Mouse (Mus musculus): ENCODE results near the gene Ykt6. TPM values are rescaled to one million over a fixed set of nuclear protein-coding genes. Genes with fewer than 3 reads are reported as not detected.

The Ykt6 gene
- polyA plus RNA-seq, 1 experiment from 2014 or later, result 23.2 TPM

DNA sequence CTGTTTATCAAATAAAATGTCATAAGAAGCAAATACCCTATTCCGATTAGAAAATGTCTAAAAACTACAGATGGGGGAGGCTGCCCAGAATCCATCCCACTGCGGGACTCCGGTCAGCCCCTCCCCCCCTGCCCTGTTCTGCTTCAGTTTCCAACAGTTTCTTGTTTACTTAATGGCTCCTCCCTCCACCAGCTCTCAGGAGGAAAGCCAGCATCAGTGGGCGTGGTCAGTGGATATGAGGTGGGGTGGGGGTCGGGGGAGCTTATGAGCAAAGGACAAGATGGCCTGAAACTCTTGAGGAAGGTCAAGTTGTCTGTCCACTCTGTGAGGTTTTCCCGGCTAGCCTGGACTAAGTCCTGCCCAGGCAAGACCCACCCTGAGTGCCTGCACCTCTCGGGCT lies 17.7 kb downstream of the Ykt6 start:
- H3K4me2 ChIP-seq (replicated peaks; ENCODE audit: low read depth, low read length), result 0 out of 2 replicates have a peak overlapping the region, but pooled peaks have one; percentile 3
- 28% methylated on average over 7 of the region's 7 CpGs for WGBS
- no peaks in the 10 kb centered on the region for H3K27me3 ChIP-seq (ENCODE audit: control insufficient read depth, insufficient read depth, low read length)
- no peak overlapping the region for H3K4me3 ChIP-seq (ENCODE audit: low read depth, low read length)
- H3K9ac ChIP-seq (replicated peaks; ENCODE audit: low read depth, low read length), result no peak overlapping the region
- peaks cover 4% of the 10 kb centered on the region; the same call in 1 of the 2 replicates for H3K36me3 ChIP-seq (ENCODE audit: control insufficient read depth, insufficient read depth, low read length)
- H3K4me1 ChIP-seq (ENCODE audit: control insufficient read depth, insufficient read depth, low read length), result peaks cover 7% of the 10 kb centered on the region; the same call in 1 of the 2 replicates
- peak; percentile 49; the same call in 1 of the 2 replicates for ATAC-seq (ENCODE audit: insufficient number of reproducible peaks, insufficient read depth, low FRiP score, low read depth)
- H3K9me3 ChIP-seq (ENCODE audit: control insufficient read depth, low read depth, low read length), result no peaks in the 10 kb centered on the region
- H3K27ac ChIP-seq (ENCODE audit: low read length), result no peak overlapping the region

DNA sequence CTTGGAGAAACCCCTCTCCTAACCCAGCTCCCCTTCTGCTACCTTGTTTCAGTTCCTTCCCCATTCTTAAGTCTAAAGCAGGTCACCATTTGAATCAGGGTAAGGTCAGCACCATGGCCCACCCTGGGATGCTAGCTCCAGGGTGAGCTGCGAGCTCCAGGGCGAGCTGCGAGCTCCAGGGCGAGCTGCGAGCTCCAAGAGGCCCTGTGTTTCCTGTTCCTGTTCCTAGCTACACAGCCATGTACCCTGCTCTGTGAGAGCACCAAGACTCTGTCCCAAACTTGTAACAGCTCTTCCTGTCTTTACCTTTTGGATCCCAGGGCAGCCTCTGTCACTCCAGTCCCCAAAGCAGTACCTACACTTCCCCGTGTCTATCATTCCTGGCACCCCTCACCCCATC lies 18.6 kb downstream of the Ykt6 start:
- no peak overlapping the region for H3K4me2 ChIP-seq (replicated peaks; ENCODE audit: low read depth, low read length)

DNA sequence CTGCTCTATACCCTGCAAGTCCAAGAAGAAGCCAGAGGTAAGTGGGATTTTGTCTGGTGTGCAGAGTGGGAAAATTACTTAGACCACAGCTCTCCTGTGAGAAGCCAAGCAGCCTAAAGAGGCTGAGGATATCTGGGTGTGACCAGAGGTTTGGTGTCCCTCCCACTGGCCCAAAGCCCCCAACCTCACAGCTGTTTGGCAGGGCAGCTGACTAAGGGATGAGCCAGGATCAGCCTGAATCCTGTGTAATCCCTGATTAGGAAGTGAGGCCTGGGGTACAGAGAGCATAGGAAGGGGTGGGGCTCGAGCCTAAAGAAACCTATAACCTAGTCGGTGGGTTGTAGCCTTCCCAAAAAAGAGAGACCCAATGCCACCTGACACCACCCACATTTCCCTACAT lies 19.6 kb downstream of the Ykt6 start:
- H3K36me3 ChIP-seq (ENCODE audit: control insufficient read depth, insufficient read depth, low read length), result no peaks in the 10 kb centered on the region
- ATAC-seq (ENCODE audit: insufficient number of reproducible peaks, insufficient read depth, low FRiP score, low read depth), result no peak
- H3K4me3 ChIP-seq (ENCODE audit: low read depth, low read length), result no peak overlapping the region
- WGBS, result 72% methylated on average over 2 of the region's 2 CpGs
- H3K27ac ChIP-seq (ENCODE audit: low read length), result no peak overlapping the region
- H3K9me3 ChIP-seq (ENCODE audit: control insufficient read depth, low read depth, low read length), result no peaks in the 10 kb centered on the region
- peaks cover 7% of the 10 kb centered on the region; the same call in 1 of the 2 replicates for H3K4me1 ChIP-seq (ENCODE audit: control insufficient read depth, insufficient read depth, low read length)
- H3K4me2 ChIP-seq (replicated peaks; ENCODE audit: low read depth, low read length), result no peak overlapping the region
- H3K27me3 ChIP-seq (ENCODE audit: control insufficient read depth, insufficient read depth, low read length), result no peaks in the 10 kb centered on the region
- no peak overlapping the region for H3K9ac ChIP-seq (replicated peaks; ENCODE audit: low read depth, low read length)

More for the DNA sequence above, 18.6 kb downstream of the Ykt6 start:
- no peaks in the 10 kb centered on the region for H3K27me3 ChIP-seq (ENCODE audit: control insufficient read depth, insufficient read depth, low read length)
- no peaks in the 10 kb centered on the region for H3K9me3 ChIP-seq (ENCODE audit: control insufficient read depth, low read depth, low read length)
- H3K4me1 ChIP-seq (ENCODE audit: control insufficient read depth, insufficient read depth, low read length), result peaks cover 7% of the 10 kb centered on the region; the same call in 1 of the 2 replicates
- no peak overlapping the region for H3K9ac ChIP-seq (replicated peaks; ENCODE audit: low read depth, low read length)
- ATAC-seq (ENCODE audit: insufficient number of reproducible peaks, insufficient read depth, low FRiP score, low read depth), result no peak
- H3K36me3 ChIP-seq (ENCODE audit: control insufficient read depth, insufficient read depth, low read length), result no peaks in the 10 kb centered on the region
- no peak overlapping the region for H3K4me3 ChIP-seq (ENCODE audit: low read depth, low read length)
- H3K27ac ChIP-seq (ENCODE audit: low read length), result no peak overlapping the region
- 84% methylated on average over 6 of the region's 6 CpGs for WGBS

DNA sequence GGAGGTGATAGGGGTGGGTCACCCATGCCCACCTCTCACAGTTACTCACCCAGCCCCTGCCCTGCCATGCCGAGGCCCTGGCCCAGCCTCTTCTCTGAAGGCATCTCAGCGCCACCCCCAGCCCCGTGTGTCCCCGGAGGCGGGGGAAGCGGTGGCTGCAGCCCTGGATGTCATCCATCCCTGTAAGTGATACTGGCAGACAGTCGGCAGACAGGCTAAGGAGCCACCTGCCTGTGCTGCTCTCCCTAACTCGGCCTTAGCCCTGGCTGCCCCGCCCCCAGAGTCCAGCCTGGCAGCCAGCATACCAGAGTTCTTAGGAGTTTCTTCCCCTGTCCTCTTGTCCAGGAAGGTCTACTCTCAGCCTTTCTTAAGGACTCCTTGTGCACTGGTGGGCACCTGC lies 20.6 kb downstream of the Ykt6 start:
- no peak overlapping the region for H3K4me3 ChIP-seq (ENCODE audit: low read depth, low read length)
- no peaks in the 10 kb centered on the region for H3K27me3 ChIP-seq (ENCODE audit: control insufficient read depth, insufficient read depth, low read length)
- H3K4me1 ChIP-seq (ENCODE audit: control insufficient read depth, insufficient read depth, low read length), result peaks cover 7% of the 10 kb centered on the region; the same call in 1 of the 2 replicates
- no peaks in the 10 kb centered on the region for H3K9me3 ChIP-seq (ENCODE audit: control insufficient read depth, low read depth, low read length)
- no peak overlapping the region for H3K9ac ChIP-seq (replicated peaks; ENCODE audit: low read depth, low read length)
- 15% methylated on average over 9 of the region's 9 CpGs for WGBS
- H3K4me2 ChIP-seq (replicated peaks; ENCODE audit: low read depth, low read length), result no peak overlapping the region
- no peaks in the 10 kb centered on the region for H3K36me3 ChIP-seq (ENCODE audit: control insufficient read depth, insufficient read depth, low read length)
- H3K27ac ChIP-seq (ENCODE audit: low read length), result no peak overlapping the region
- ATAC-seq (ENCODE audit: insufficient number of reproducible peaks, insufficient read depth, low FRiP score, low read depth), result no peak

DNA sequence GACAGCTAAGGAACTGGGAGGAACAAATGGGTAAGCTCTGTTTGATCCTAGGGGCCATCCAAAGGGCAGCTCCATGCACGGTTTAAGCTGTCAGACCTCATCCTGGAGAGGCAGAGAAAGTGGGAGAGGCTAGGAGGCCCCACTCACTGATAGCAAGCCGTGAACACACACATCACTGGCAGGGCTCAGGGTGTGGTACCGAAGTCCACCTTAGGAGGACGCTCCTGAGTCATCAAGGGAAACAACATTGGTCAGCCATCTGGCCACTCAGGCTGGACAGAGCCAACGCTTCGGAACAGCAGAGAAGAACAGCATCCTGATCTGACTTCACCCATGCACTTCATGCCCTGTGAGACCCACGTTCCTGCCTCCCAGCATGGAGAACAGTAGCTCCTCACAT lies 23.6 kb downstream of the Ykt6 start:
- Histone ChIP-seq H3K9ac (replicated peaks; ENCODE audit: low read depth, low read length) (no peak overlapping the region), H3K36me3 (ENCODE audit: control insufficient read depth, insufficient read depth, low read length) (no peaks in the 10 kb centered on the region), H3K27ac (ENCODE audit: low read length) (no peak overlapping the region), H3K4me1 (ENCODE audit: control insufficient read depth, insufficient read depth, low read length) (no peaks in the 10 kb centered on the region), H3K4me2 (replicated peaks; ENCODE audit: low read depth, low read length) (no peak overlapping the region), H3K4me3 (ENCODE audit: low read depth, low read length) (no peak overlapping the region), H3K27me3 (ENCODE audit: control insufficient read depth, insufficient read depth, low read length) (no peaks in the 10 kb centered on the region), H3K9me3 (ENCODE audit: control insufficient read depth, low read depth, low read length) (no peaks in the 10 kb centered on the region)
- ATAC-seq (ENCODE audit: insufficient number of reproducible peaks, insufficient read depth, low FRiP score, low read depth), result no peak
- WGBS, result 67% methylated on average over 7 of the region's 7 CpGs

DNA sequence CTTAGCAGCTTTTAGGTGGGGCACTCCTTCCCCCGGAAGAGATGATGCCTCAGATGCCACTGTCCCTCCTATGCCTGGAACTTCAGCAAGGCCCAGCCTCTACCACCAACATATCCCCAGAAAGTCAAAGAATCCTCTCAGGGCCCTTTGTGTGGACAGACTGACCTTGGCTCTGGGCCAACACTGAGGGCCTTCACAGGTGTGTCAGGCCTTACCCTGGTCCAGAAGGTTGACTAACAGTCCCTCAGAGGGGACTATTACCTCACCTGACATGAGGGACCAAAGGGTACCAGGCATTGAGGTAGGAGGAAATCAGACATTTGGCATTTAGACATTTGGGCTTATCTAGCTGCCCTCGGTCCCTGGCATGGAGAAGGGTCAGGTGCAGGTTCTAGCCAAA lies 24.6 kb downstream of the Ykt6 start:
- no peaks in the 10 kb centered on the region for H3K4me1 ChIP-seq (ENCODE audit: control insufficient read depth, insufficient read depth, low read length)
- H3K36me3 ChIP-seq (ENCODE audit: control insufficient read depth, insufficient read depth, low read length), result no peaks in the 10 kb centered on the region
- no peak overlapping the region for H3K27ac ChIP-seq (ENCODE audit: low read length)
- ATAC-seq (ENCODE audit: insufficient number of reproducible peaks, insufficient read depth, low FRiP score, low read depth), result no peak
- WGBS, result 93% methylated on average over 2 of the region's 2 CpGs
- no peaks in the 10 kb centered on the region for H3K27me3 ChIP-seq (ENCODE audit: control insufficient read depth, insufficient read depth, low read length)
- H3K9ac ChIP-seq (replicated peaks; ENCODE audit: low read depth, low read length), result no peak overlapping the region
- no peaks in the 10 kb centered on the region for H3K9me3 ChIP-seq (ENCODE audit: control insufficient read depth, low read depth, low read length)
- no peak overlapping the region for H3K4me3 ChIP-seq (ENCODE audit: low read depth, low read length)
- no peak overlapping the region for H3K4me2 ChIP-seq (replicated peaks; ENCODE audit: low read depth, low read length)

DNA sequence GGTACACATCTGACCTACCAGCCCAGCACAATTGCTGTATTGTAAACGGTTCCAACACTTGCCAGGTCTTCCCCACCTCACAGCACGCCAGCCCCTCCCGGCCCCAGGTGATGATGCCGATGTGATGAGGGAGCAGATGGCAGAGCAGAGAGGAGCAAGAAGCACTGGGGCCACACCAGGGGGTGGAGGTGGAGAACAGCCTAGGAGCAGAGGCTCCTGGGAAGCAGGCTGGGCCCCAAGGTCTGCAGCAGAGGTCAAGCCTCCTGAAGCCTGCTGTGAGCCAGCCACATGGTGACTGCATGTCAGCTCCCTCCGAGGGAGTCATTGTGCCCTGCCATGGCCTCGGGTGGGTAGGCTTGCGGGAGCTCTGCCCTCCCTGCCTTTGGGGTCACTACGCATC lies 25.1 kb downstream of the Ykt6 start:
- no peak for ATAC-seq (ENCODE audit: insufficient number of reproducible peaks, insufficient read depth, low FRiP score, low read depth)
- Histone ChIP-seq H3K4me3 (ENCODE audit: low read depth, low read length) (no peak overlapping the region), H3K9me3 (ENCODE audit: control insufficient read depth, low read depth, low read length) (no peaks in the 10 kb centered on the region), H3K9ac (replicated peaks; ENCODE audit: low read depth, low read length) (no peak overlapping the region), H3K36me3 (ENCODE audit: control insufficient read depth, insufficient read depth, low read length) (no peaks in the 10 kb centered on the region), H3K27me3 (ENCODE audit: control insufficient read depth, insufficient read depth, low read length) (no peaks in the 10 kb centered on the region), H3K4me2 (replicated peaks; ENCODE audit: low read depth, low read length) (no peak overlapping the region), H3K27ac (ENCODE audit: low read length) (no peak overlapping the region), H3K4me1 (ENCODE audit: control insufficient read depth, insufficient read depth, low read length) (no peaks in the 10 kb centered on the region)
- 55% methylated on average over 8 of the region's 8 CpGs for WGBS

DNA sequence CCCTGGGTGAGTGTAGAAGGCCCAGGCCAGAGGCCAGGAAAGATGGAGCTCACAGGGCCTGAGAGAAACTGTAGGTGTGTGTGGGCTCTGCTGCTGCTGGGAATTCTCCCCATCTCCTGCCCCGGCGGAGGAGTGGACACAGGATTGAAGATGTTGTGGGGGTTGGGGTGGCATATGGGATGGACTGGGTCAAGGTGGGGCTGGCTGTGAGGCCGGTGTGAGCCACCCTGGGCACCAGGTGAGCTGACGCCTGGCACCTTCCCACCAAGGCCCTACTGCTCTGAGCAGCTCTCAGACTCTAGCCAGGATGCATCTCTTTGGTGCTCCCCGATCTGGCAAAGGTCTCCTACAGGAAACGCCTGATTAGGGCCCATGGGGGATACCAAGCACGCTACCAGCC lies 25.8 kb downstream of the Ykt6 start:
- no peak overlapping the region for H3K27ac ChIP-seq (ENCODE audit: low read length)
- no peaks in the 10 kb centered on the region for H3K9me3 ChIP-seq (ENCODE audit: control insufficient read depth, low read depth, low read length)
- H3K27me3 ChIP-seq (ENCODE audit: control insufficient read depth, insufficient read depth, low read length), result no peaks in the 10 kb centered on the region
- WGBS, result 88% methylated on average over 7 of the region's 7 CpGs
- H3K4me2 ChIP-seq (replicated peaks; ENCODE audit: low read depth, low read length), result no peak overlapping the region
- H3K36me3 ChIP-seq (ENCODE audit: control insufficient read depth, insufficient read depth, low read length), result no peaks in the 10 kb centered on the region
- H3K4me1 ChIP-seq (ENCODE audit: control insufficient read depth, insufficient read depth, low read length), result no peaks in the 10 kb centered on the region
- no peak overlapping the region for H3K4me3 ChIP-seq (ENCODE audit: low read depth, low read length)
- H3K9ac ChIP-seq (replicated peaks; ENCODE audit: low read depth, low read length), result no peak overlapping the region
- ATAC-seq (ENCODE audit: insufficient number of reproducible peaks, insufficient read depth, low FRiP score, low read depth), result no peak

DNA sequence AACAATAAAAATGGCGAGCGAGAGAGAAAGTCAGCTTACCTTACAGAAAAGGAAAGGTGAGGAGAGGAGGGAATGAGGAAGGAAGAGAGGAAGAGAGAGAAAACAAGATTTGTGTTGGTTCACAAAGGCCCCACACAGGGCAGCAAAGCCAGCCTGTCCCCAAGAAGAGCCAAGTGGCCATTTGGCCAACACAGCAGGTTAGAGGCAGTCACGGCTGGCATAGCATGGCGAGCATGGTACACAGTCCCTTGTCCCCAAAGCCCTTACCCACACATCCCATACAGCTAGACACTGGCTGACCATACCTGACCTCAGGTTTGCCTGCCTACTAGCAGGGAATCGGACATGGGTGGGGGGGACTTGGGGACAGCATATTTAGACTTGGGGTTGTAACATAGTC lies 28.1 kb downstream of the Ykt6 start:
- 92% methylated on average over 5 of the region's 5 CpGs for WGBS
- H3K9me3 ChIP-seq (ENCODE audit: control insufficient read depth, low read depth, low read length), result no peaks in the 10 kb centered on the region
- H3K36me3 ChIP-seq (ENCODE audit: control insufficient read depth, insufficient read depth, low read length), result no peaks in the 10 kb centered on the region
- no peak overlapping the region for H3K4me2 ChIP-seq (replicated peaks; ENCODE audit: low read depth, low read length)
- no peaks in the 10 kb centered on the region for H3K4me1 ChIP-seq (ENCODE audit: control insufficient read depth, insufficient read depth, low read length)
- no peak overlapping the region for H3K9ac ChIP-seq (replicated peaks; ENCODE audit: low read depth, low read length)
- ATAC-seq (ENCODE audit: insufficient number of reproducible peaks, insufficient read depth, low FRiP score, low read depth), result no peak
- H3K27ac ChIP-seq (ENCODE audit: low read length), result no peak overlapping the region
- H3K27me3 ChIP-seq (ENCODE audit: control insufficient read depth, insufficient read depth, low read length), result no peaks in the 10 kb centered on the region
- H3K4me3 ChIP-seq (ENCODE audit: low read depth, low read length), result no peak overlapping the region

All from stomach, embryonic 14.5 days (tissue).